Mouse (Mus musculus) CH12.LX (cell line): ENCODE measurements around the gene Tmem97.

Source experiments
- CTCF ChIP-seq, 2 experiments: IDR thresholded peaks in 1 of 2; conservative IDR thresholded peaks in 1 of 2; 2 replicates each; pipeline ENCODE4 v1.5.1; 2011 to 2012; ENCODE audit warnings: low read depth in 2 of 2, low read length in 2 of 2, improper control_type of control experiment in 1 of 2, inconsistent platforms in 1 of 2, mild to moderate bottlenecking in 1 of 2, moderate library complexity in 1 of 2
- JUND ChIP-seq: conservative IDR thresholded peaks from 2 replicates; pipeline ENCODE4 v1.6.1; 2011; ENCODE audit warnings: low read depth, low read length, improper control_type of control experiment
- NRF1 ChIP-seq: IDR thresholded peaks from 2 replicates; pipeline ENCODE4 v1.6.1; 2014; ENCODE audit warnings: low read depth, mild to moderate bottlenecking, inconsistent platforms, low read length, improper control_type of control experiment, moderate library complexity
- PAX5 ChIP-seq: IDR thresholded peaks from 2 replicates; pipeline ENCODE4 v1.6.1; 2012; ENCODE audit warnings: low read length, inconsistent platforms, mixed read lengths
- POLR2A ChIP-seq: IDR thresholded peaks from 2 replicates; pipeline ENCODE4 v1.6.1; 2011; ENCODE audit warnings: low read depth, mild to moderate bottlenecking, improper control_type of control experiment, low read length
- SMC3 ChIP-seq: IDR thresholded peaks from 2 replicates; pipeline ENCODE4 v1.6.1; 2011; ENCODE audit warnings: low read depth, low read length, improper control_type of control experiment
- ZNF384 ChIP-seq: IDR thresholded peaks from 2 replicates; pipeline ENCODE4 v1.6.1; 2012; ENCODE audit warnings: low read depth, low read length, improper control_type of control experiment, inconsistent platforms

DNA sequence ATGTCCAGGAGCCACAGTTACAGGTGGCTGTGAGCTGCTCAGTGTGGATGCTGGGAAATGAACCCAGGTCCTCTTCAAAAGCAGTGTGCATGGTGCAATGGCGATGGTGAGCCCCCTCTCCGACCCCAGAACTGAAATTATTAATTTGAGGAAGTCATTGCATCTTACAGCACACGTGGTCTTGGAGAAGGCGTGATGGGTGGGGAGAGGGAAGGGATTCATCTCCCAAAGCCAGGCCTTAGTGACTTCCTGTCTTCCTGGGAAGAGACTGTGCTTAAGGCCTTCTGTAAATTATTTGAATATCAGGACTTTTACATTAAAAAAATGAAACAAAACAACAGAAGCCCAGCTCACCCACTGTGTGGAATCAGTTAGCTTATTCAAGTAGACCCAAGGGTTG lies 5.5 kb upstream of the Tmem97 start:
- TF ChIP-seq POLR2A, result no peak
- TF ChIP-seq SMC3, result no peak
- TF ChIP-seq JUND, result no peak
- no peak for TF ChIP-seq NRF1
- TF ChIP-seq ZNF384, result no peak
- no peak for TF ChIP-seq CTCF (conservative IDR thresholded peaks at IDR 0.05 in 1 of 2, IDR thresholded peaks at IDR 0.05 in 1 of 2; ENCODE audit: low read depth in 2 of 2, low read length in 2 of 2)
- TF ChIP-seq PAX5, result no peak
